Mouse (Mus musculus) cerebellum, adult 2 months (tissue): ENCODE data around the gene Exosc8.

Experiments used
- CTCF ChIP-seq: fragments of 200-500 bp; IDR thresholded peaks from 2 replicates; pipeline ENCODE4 v1.5.1; 2011; ENCODE audit warnings: low read depth, mild to moderate bottlenecking, control low read depth, low read length, moderate library complexity, borderline replicate concordance; ENCODE audit not compliant: insufficient read depth
- POLR2A ChIP-seq: fragments of 200-500 bp; IDR thresholded peaks from 2 replicates; pipeline ENCODE4 v1.6.1; 2011; ENCODE audit warnings: low read length, control low read depth, borderline replicate concordance; ENCODE audit not compliant: insufficient read depth

DNA sequence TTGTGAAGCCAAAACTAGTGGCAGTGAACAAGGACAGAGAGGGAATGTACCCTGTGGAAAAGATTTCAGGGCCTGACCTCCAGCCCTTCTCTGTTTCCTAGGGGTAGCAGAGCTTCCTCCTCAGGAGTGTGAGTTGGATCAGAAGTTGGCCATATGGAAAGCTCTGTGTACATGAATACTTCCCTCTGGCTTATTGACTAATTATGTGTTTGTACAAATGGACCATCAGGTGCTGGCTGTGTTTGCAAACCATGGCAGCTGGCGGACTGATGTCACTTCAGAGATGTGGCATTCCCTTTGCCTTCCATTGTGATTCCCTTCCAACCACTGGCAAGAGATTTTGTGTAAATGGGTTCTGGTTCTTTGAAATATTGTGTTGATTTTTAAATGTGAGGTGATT lies 26.1 kb upstream of the Exosc8 start:
- TF ChIP-seq CTCF (no peak), POLR2A (no peak)
